In genomic region chr2:25261870-25262269, GRCm38 (mm10) we compare ENCODE assay signal across 1 mouse cellular context.
TF ChIP-seq lines count a peak whose summit lies in the region.

No protein-coding gene starts in this region.

TF ChIP-seq in MEL, 35 proteins besides CTCF, POLR2A, EP300 and RAD21:
- TF ChIP-seq CHD2 (IDR thresholded peaks at IDR 0.05; ENCODE audit: low read length) (no peak), POLR2AphosphoS5 (IDR thresholded peaks at IDR 0.05; ENCODE audit: borderline replicate concordance, low read depth, low read length) (no peak), TBP (IDR thresholded peaks at IDR 0.05; ENCODE audit: low read depth, low read length) (peak; percentile 50; the same call in 1 of the 2 replicates)
